In the genomic region with DNA sequence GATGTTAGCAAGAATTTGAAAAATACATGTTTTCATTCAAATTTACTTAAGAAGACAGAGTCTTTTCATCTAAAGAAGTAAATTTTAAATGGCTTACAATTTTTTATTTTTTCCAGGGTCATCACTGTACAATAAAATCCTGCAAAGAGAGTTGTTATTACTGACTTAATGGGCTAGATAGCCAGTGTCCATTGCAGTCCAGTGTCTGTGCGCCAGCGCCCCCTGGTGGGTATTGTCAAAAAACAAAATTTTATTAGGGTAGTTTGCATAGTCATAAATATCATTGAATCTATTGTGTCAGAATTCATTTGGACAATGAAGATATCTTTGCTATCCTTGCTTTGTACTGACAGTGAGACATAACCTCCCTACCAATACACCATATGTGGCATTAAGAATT, we compare ENCODE assay signal across 9 mouse cellular contexts.
DNase-seq lines count a peak whose midpoint lies in the region; ATAC-seq and TF ChIP-seq lines count a peak whose summit lies in the region.
"Had no signal": no experiment of that assay in that cellular context is flagged by ENCODE, and none has a peak within 500 bp of the region (broad histone marks: within the 10 kb centered on the region; RNA-seq: fewer than 3 reads in every experiment).

No protein-coding gene starts in this region.

- no peak overlapping the region for H3K4me2 ChIP-seq in intestine, postnatal 0 days (replicated peaks; ENCODE audit: low read depth)
- H3K4me2 ChIP-seq in intestine, embryonic 16.5 days (ENCODE audit: low read depth, low read length), result no peak overlapping the region
- H3K4me2 ChIP-seq: lung, embryonic 15.5 days had no signal

- no peaks in the 10 kb centered on the region for H3K36me3 ChIP-seq in intestine, postnatal 0 days (ENCODE audit: control insufficient read depth, insufficient read depth)
- no peaks in the 10 kb centered on the region for H3K36me3 ChIP-seq in intestine, embryonic 16.5 days (ENCODE audit: control insufficient read depth, insufficient read depth, low read length)
- no peaks in the 10 kb centered on the region for H3K36me3 ChIP-seq in ES-Bruce4 (ENCODE audit: control insufficient read depth, insufficient read depth, low read length, poor library complexity, severe bottlenecking)
- H3K36me3 ChIP-seq in embryonic facial prominence, embryonic 10.5 days (replicated peaks), result no peaks in the 10 kb centered on the region
- no peaks in the 10 kb centered on the region for H3K36me3 ChIP-seq in thymus, adult 2 months (ENCODE audit: control insufficient read depth, insufficient read depth, low read length)
- H3K36me3 ChIP-seq: lung, embryonic 15.5 days had no signal

- H3K9ac ChIP-seq in intestine, postnatal 0 days (ENCODE audit: low read depth, low read length), result no peak overlapping the region
- H3K9ac ChIP-seq in intestine, embryonic 16.5 days (ENCODE audit: low read depth, low read length), result no peak overlapping the region
- H3K9ac ChIP-seq in ES-Bruce4 (ENCODE audit: low read depth, poor library complexity, severe bottlenecking), result no peak overlapping the region
- H3K9ac ChIP-seq: lung, embryonic 15.5 days had no signal

- 5% methylated on average over 2 of the region's 2 CpGs for WGBS in intestine, postnatal 0 days
- WGBS in intestine, embryonic 16.5 days, result 4% methylated on average over 2 of the region's 2 CpGs
- WGBS in embryonic facial prominence, embryonic 10.5 days, result 3% methylated on average over 2 of the region's 2 CpGs
- WGBS in thymus, adult 2 months, result 0% methylated on average over 2 of the region's 2 CpGs

- TF ChIP-seq POLR2A in ES-Bruce4 (IDR thresholded peaks at IDR 0.05; ENCODE audit: insufficient read depth, low read length), result no peak
- TF ChIP-seq POLR2A in thymus, adult 2 months (IDR thresholded peaks at IDR 0.05; ENCODE audit: control insufficient read depth, extremely low read depth, insufficient read depth, low read length, poor library complexity), result no peak

- H3K9me3 ChIP-seq in intestine, postnatal 0 days (ENCODE audit: control insufficient read depth), result no peaks in the 10 kb centered on the region
- no peaks in the 10 kb centered on the region for H3K9me3 ChIP-seq in intestine, embryonic 16.5 days (ENCODE audit: control insufficient read depth, low read length)
- H3K9me3 ChIP-seq in ES-Bruce4 (replicated peaks; ENCODE audit: control insufficient read depth, insufficient read depth, low read length, poor library complexity, severe bottlenecking), result no peaks in the 10 kb centered on the region
- H3K9me3 ChIP-seq in embryonic facial prominence, embryonic 10.5 days, result no peaks in the 10 kb centered on the region
- H3K9me3 ChIP-seq: lung, embryonic 15.5 days had no signal

- peak; percentile 65 for TF ChIP-seq CTCF in intestine, postnatal 0 days (IDR thresholded peaks at IDR 0.05; ENCODE audit: low read depth)
- peak; percentile 57 for TF ChIP-seq CTCF in ES-Bruce4 (IDR thresholded peaks at IDR 0.05; ENCODE audit: low read depth, low read length)
- TF ChIP-seq CTCF in thymus, adult 2 months (IDR thresholded peaks at IDR 0.05; ENCODE audit: borderline replicate concordance, control insufficient read depth, extremely low read depth, insufficient read depth, low read length, poor library complexity), result no peak

- no peak overlapping the region for H3K4me3 ChIP-seq in intestine, postnatal 0 days (ENCODE audit: low read depth, low read length)
- no peak overlapping the region for H3K4me3 ChIP-seq in intestine, embryonic 16.5 days (ENCODE audit: low read length)
- no peak overlapping the region for H3K4me3 ChIP-seq in ES-Bruce4 (ENCODE audit: low read depth, low read length)
- no peak overlapping the region for H3K4me3 ChIP-seq in embryonic facial prominence, embryonic 10.5 days
- H3K4me3 ChIP-seq in thymus, adult 2 months (ENCODE audit: control insufficient read depth, insufficient read depth, low read length), result no peak overlapping the region
- H3K4me3 ChIP-seq: lung, embryonic 15.5 days had no signal

- no peak overlapping the region for H3K27ac ChIP-seq in intestine, postnatal 0 days (ENCODE audit: low read depth, low read length)
- H3K27ac ChIP-seq in intestine, embryonic 16.5 days (ENCODE audit: low read length), result no peak overlapping the region
- H3K27ac ChIP-seq in ES-Bruce4 (ENCODE audit: insufficient read depth, low read length), result no peak overlapping the region
- no peak overlapping the region for H3K27ac ChIP-seq in embryonic facial prominence, embryonic 10.5 days (replicated peaks)
- no peak overlapping the region for H3K27ac ChIP-seq in thymus, adult 2 months (ENCODE audit: control insufficient read depth, insufficient read depth, low read length)
- H3K27ac ChIP-seq: lung, embryonic 15.5 days had no signal

- no peaks in the 10 kb centered on the region for H3K27me3 ChIP-seq in intestine, postnatal 0 days (replicated peaks; ENCODE audit: control insufficient read depth, insufficient read depth, low read length)
- H3K27me3 ChIP-seq in intestine, embryonic 16.5 days (replicated peaks; ENCODE audit: control insufficient read depth, insufficient read depth, low read length), result no peaks in the 10 kb centered on the region
- H3K27me3 ChIP-seq in ES-Bruce4 (ENCODE audit: control insufficient read depth, insufficient read depth, low read length, poor library complexity, severe bottlenecking), result no peaks in the 10 kb centered on the region
- no peaks in the 10 kb centered on the region for H3K27me3 ChIP-seq in embryonic facial prominence, embryonic 10.5 days (replicated peaks; ENCODE audit: low read depth, poor library complexity, severe bottlenecking)
- H3K27me3 ChIP-seq in thymus, adult 2 months (ENCODE audit: control insufficient read depth, insufficient read depth, low read length), result no peaks in the 10 kb centered on the region
- H3K27me3 ChIP-seq: lung, embryonic 15.5 days had no signal

- no peaks in the 10 kb centered on the region for H3K4me1 ChIP-seq in intestine, postnatal 0 days (replicated peaks; ENCODE audit: control insufficient read depth, insufficient read depth, low read length)
- H3K4me1 ChIP-seq in intestine, embryonic 16.5 days (ENCODE audit: control insufficient read depth, insufficient read depth, low read length), result no peaks in the 10 kb centered on the region
- no peaks in the 10 kb centered on the region for H3K4me1 ChIP-seq in ES-Bruce4 (ENCODE audit: control insufficient read depth, insufficient read depth, low read length)
- H3K4me1 ChIP-seq in embryonic facial prominence, embryonic 10.5 days, result no peaks in the 10 kb centered on the region
- no peaks in the 10 kb centered on the region for H3K4me1 ChIP-seq in thymus, adult 2 months (replicated peaks; ENCODE audit: control insufficient read depth, insufficient read depth, low read length)
- H3K4me1 ChIP-seq: lung, embryonic 15.5 days had no signal

- DNase-seq in adrenal gland, postnatal 25 days, result peak; percentile 71
- peak; percentile 65 for DNase-seq in embryonic facial prominence, embryonic 10.5 days (ENCODE audit: low spot score)
- peak; percentile 45 to 65 for DNase-seq in layer of hippocampus, postnatal 10 days (ENCODE audit: low spot score in 2 of 2)
- peak; percentile 33 for DNase-seq in ovary, postnatal 14 days (ENCODE audit: low spot score)
- DNase-seq in thymus, adult 2 months, result no peak

- ATAC-seq in intestine, postnatal 0 days, result no peak
- no peak for ATAC-seq in intestine, embryonic 16.5 days

- TF ChIP-seq EP300 in ES-Bruce4 (IDR thresholded peaks at IDR 0.05; ENCODE audit: insufficient read depth, low read depth, low read length), result no peak
